Mouse (Mus musculus) retina, adult 2 months (tissue): ENCODE measurements around the gene Tnni3k.
"Not testable (repeated sequence)": the region's sequence is repeated elsewhere in the genome, so short reads cannot be mapped to it uniquely, and the experiment has no call there.

Experiments used
- DNase-seq: peaks from one replicate; pipeline ENCODE4 v3.0.0-alpha.2; 2012; ENCODE audit warnings: low read depth, low spot score

Gene Tnni3k

GRCm38 (mm10) chr3:154834373-154834772, 220.8 kb downstream of the Tnni3k start:
- DNase-seq: no peak

- no peak for DNase-seq
These were observed 229.5 kb downstream of the Tnni3k start for GRCm38 (mm10) chr3:154825739-154826138.

- no peak for DNase-seq
These were observed 230.5 kb downstream of the Tnni3k start for GRCm38 (mm10) chr3:154824713-154825112.

GRCm38 (mm10) chr3:154819684-154820083, 235.5 kb downstream of the Tnni3k start:
- DNase-seq: not testable (repeated sequence)

GRCm38 (mm10) chr3:154817732-154818131, 237.5 kb downstream of the Tnni3k start:
- peak; percentile 28 for DNase-seq

DNA sequence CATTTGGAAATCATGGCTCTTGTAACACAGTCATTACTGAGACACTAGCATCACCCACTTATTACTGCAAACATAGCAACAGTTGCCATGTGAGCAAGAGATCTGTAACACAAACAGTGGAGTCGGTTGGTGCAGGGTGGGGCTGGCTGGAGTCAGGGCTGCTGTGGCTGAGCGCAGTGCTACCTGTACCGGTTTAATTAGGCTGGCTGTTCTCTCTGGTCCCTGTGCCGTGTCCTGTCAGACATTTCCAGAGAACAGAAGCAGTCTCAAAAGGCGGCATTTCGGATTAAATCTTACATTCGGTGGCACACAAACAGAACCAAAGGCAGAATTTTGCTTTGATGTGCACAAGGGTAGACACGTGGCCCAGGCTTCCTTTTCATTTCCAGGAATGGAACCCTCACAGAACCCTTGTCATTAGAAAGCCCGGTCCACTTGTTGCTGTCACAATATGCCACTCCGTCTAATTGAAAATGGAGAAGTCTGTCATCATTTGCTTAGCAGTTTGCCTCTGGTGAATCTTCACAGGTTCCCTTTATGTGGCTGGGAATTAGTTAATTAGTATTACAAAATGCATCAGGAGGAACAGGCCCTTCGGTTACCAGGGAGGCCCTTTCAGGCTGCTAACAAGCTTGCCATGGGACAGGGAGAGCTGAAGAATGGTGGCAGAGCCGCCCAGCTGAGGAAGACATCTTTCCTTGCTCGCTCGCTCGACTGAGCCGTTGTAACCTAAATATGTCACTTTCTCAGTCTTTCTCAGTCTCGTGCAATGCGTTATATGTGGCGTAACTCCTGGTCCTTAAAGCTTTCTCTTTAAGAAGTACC, 238.2 kb downstream of the Tnni3k start:
- DNase-seq: no peak

DNA sequence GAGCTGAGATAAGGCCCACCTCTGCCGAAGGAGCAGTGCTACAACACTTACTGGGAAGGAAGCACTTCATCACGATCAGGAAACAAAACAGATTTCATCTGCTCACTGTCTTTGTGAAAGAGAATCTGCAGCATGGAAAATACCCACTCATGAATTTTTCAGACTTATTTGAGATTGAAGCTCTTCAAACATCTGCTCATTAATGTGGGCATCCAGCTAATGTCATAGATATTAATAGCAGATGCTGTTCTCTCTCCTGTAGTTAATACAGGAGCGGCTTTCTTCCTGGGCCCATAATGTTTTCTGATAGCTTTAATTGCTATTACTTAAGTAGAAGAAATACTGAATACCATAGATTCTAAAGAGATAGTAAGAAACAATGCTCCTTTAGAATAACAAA, 239.0 kb downstream of the Tnni3k start:
- no peak for DNase-seq

GRCm38 (mm10) chr3:154815606-154816005, 239.6 kb downstream of the Tnni3k start:
- DNase-seq: no peak

GRCm38 (mm10) chr3:154812893-154813292, 242.3 kb downstream of the Tnni3k start:
- no peak for DNase-seq

DNA sequence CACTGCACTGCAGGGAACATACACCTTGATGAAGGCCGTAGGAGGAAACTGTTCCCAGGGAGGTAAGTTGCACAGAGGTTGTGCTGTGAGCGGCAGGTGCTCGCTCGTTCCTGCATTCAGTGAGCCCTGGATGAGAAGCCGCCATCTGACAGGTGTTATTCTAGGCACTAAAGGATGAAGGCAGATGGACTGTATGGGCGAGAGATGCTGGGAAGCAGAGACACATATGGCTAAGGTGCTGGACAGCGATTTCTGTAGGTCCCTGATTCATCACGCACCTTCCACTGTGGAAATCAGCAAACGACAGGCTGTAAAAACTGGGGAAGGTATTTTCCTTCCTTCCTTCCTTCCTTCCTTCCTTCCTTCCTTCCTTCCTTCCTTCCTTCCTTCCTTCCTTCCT, 243.4 kb downstream of the Tnni3k start:
- DNase-seq: no peak

DNA sequence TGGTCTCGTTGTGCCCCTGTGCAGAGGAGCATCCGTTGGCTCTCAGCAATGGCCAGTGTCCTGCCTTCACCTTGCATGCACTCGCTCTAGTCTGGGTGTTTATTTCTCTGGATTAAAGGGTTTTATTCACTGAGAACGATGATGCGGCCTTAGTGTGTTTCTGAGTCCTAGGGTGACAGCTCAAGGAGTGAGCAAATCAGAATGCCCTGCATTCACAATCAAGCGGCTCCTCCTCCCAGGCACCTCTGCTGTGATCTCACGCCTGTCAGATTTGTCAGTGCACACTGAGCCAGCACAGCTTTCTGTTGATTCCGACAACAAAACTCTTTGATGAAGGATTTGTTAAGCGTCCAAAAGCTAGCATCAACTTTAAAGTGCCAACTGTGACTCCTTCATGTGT, 243.9 kb downstream of the Tnni3k start:
- DNase-seq: no peak

GRCm38 (mm10) chr3:154810273-154810870, 244.8 kb downstream of the Tnni3k start:
- no peak for DNase-seq

GRCm38 (mm10) chr3:154806626-154807025, 248.6 kb downstream of the Tnni3k start:
- DNase-seq: no peak

DNA sequence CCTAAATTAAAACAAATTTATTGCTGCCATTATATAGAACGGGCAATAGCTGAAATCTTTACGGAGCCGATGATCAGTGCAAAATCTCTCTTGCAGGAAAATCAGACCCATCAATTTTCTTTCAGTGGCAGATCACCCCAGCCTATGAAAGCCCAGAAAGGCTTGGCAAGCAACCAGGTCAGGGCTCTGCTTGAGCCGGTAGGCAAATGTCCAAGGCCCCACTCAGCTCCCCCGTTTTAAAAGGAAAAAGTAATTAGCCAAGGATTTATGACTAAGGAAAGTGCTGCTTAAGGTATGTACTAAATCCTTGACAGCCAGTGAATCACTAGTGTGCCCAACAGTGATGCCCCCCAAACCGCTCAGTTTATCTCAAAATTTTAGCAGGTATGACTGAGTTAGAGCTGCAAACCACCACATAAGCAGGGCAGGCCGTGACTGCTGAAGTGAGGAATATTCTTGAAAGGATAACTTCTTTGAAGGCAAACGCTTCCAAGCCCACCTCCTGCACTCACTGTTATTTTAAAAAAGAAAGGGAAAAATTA, 254.2 kb downstream of the Tnni3k start:
- DNase-seq: no peak

- DNase-seq: no peak
These were observed 254.8 kb downstream of the Tnni3k start for GRCm38 (mm10) chr3:154800454-154800853.

GRCm38 (mm10) chr3:154798806-154799205, 256.4 kb downstream of the Tnni3k start:
- no peak for DNase-seq

GRCm38 (mm10) chr3:154793571-154793970, 261.6 kb downstream of the Tnni3k start:
- DNase-seq: no peak

DNA sequence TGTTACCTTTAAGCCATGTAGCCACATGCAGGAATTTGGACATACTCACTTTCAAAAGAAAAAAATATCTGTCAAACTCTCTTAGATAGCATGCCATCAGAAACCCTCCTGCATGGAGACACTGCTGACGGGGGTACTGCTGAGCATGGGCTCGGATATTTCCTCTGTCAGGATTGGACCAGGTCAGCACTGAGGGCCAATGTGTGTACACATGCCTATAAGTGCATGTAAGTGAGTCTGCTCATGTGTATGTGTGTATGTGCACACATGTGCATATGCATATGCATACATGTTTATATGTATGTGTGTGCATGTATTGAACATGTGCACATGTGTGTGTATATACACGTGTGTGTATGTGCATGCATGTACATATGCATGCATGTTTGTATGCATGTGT, 267.6 kb downstream of the Tnni3k start:
- no peak for DNase-seq

DNA sequence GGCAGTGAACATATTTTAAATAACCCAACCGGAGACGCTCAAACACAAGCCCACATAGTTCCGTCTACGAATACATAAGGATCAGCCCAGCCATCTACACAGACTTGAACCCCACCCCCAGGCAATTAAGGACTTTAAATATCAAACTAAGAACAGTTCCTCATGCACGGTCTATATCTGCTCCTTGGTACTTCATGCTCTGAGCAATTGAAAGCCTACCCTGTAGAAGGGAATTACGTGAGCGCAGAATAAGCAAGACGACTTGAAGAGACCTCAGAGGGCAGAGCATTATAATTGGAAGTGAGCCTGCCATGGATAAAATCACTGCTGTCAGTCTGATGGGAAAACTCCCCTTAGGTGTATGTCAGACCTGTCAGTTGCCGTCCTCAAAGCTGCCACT, 268.9 kb downstream of the Tnni3k start:
- DNase-seq: no peak

DNA sequence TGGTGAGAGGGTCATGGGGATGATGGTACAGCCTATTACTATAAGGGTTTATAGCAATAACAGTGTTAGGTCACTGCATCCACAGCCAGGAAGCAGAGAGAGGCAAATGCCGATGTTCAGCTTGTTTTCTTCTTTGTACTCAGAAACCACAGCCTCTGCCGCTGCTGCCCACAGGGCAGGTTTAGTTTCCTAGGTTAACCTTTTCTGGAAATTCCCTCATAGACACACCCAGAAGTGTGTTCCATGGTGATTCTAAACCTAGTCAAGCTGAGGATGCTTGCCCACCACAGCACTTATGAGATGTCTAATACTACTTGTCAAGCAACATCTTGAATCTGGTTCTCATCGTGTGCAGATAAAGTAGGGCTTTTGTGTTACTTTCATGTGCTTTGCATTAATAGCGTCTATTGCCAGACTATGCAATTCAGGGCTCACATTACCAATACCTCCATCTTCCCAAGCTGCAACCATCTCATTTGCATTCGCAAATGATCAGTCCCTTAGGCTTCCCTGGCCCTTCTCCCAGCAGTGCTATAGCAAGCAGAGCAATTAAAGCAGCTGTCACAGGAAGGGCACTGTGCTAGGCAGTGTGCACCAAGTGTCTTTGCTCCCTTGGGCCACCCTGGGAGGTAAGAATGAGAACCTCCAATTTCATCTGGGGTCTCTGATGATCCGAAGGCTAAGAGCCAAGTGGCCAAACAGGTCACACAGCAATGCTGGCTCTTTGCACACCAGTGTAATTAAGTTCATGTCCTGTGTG, 276.2 kb downstream of the Tnni3k start:
- DNase-seq: no peak

- no peak for DNase-seq
These were observed 283.6 kb downstream of the Tnni3k start for GRCm38 (mm10) chr3:154771651-154772050.

DNA sequence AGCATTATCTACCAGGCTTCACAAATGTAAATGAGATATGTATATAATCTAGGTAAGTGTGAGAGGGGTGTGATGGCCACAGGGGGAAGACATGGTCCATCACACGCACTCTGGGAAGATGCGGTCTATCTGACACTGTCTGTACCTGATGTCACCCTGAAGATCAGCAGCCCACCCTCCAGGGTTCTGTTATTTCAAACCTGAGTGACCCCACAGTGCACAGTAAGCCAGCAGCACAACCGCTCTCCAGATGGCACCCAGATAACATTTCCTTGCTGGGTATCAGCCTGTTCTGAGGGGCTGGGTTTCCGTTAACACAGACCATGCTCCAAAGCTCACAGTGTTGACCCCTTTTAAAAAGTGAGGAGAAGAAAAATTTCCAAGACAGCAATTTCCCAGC, 288.9 kb downstream of the Tnni3k start:
- no peak for DNase-seq
